Mouse (Mus musculus) midbrain, postnatal 0 days (tissue): ENCODE data around the gene Rnf39. TPM values are rescaled to one million over a fixed set of nuclear protein-coding genes. Genes with fewer than 3 reads are reported as not detected.
A peak's percentile ranks its signal among the peaks of the same experiment; 100 is the strongest.

Source experiments
- ATAC-seq: fragments of 200-750 bp; cut with Nextera tagmentation; 2 replicates; pipeline ENCODE4 v1.8.0; 2017; ENCODE audit warnings: moderate number of reproducible peaks, mild to moderate bottlenecking, moderate TSS enrichment, moderate library complexity; ENCODE audit not compliant: low FRiP score
- DNase-seq: peaks from one replicate; pipeline ENCODE4 v3.0.0-alpha.2; 2015; ENCODE audit warnings: low spot score
- H3K27ac ChIP-seq: fragments of 300-500 bp; sonication (generic); 2 replicates; pipeline ENCODE4 v1.5.1; 2014; ENCODE audit warnings: low read depth, mild to moderate bottlenecking, low read length, mixed read lengths
- H3K27me3 ChIP-seq: fragments of 300-500 bp; sonication (generic); 2 replicates; pipeline ENCODE4 v1.6.1; 2014; ENCODE audit warnings: low read length, control low read depth, mixed read lengths; ENCODE audit not compliant: insufficient read depth
- H3K36me3 ChIP-seq: fragments of 300-500 bp; sonication (generic); 2 replicates; pipeline ENCODE4 v1.6.1; 2014; ENCODE audit warnings: low read length, control low read depth, mixed read lengths; ENCODE audit not compliant: insufficient read depth
- H3K4me1 ChIP-seq: fragments of 300-500 bp; sonication (generic); 2 replicates; pipeline ENCODE4 v1.6.1; 2014; ENCODE audit warnings: mild to moderate bottlenecking, control low read depth, antibody characterized with exemption, low read length, mixed read lengths; ENCODE audit not compliant: insufficient read depth
- H3K4me2 ChIP-seq: fragments of 300-500 bp; sonication (generic); 2 replicates; pipeline ENCODE4 v1.6.1; 2014; ENCODE audit warnings: low read depth, mild to moderate bottlenecking, low read length, mixed read lengths; ENCODE audit not compliant: poor library complexity, severe bottlenecking
- H3K4me3 ChIP-seq: fragments of 300-500 bp; sonication (generic); 2 replicates; pipeline ENCODE4 v1.5.1; 2014; ENCODE audit warnings: low read depth, mild to moderate bottlenecking, low read length, moderate library complexity
- H3K9ac ChIP-seq: fragments of 300-500 bp; sonication (generic); replicated peaks from 2 replicates; pipeline ENCODE4 v1.6.1; 2014; ENCODE audit warnings: mild to moderate bottlenecking, low read length, moderate library complexity, mixed read lengths; ENCODE audit not compliant: poor library complexity, severe bottlenecking
- H3K9me3 ChIP-seq: fragments of 300-500 bp; sonication (generic); 2 replicates; pipeline ENCODE4 v1.6.1; 2016; ENCODE audit warnings: low read length, control low read depth
- CTCF ChIP-seq: IDR thresholded peaks from 2 replicates; pipeline ENCODE4 v1.5.1; 2016; ENCODE audit warnings: antibody characterized with exemption, mild to moderate bottlenecking
- WGBS: fragments of 180-500 bp; shearing (Covaris S2); extraction: QIAGEN DNeasy Blood & Tissue Kit; methylation state at CpG from one replicate; pipeline ENCODE4 v1.1.7; 2014; 5-methylcytosine and 5-hydroxymethylcytosine counted together
- polyA plus RNA-seq: library from polyadenylated mRNA; unstranded; fragments of >200 nt; fragmentation: Nextera tagmentation; extraction: Ambion mirVana; gene quantifications from 2 replicates; pipeline ENCODE4 v1.2.1, GENCODE M21; 2015
- total RNA-seq: library from RNA; depleted of rRNA; stranded (reverse); fragments of >200 nt; gene quantifications from 2 replicates; pipeline ENCODE4 v1.2.3, GENCODE M21; 2014; rRNA removed

The Rnf39 gene
- total RNA-seq (3.9 TPM in 2 replicates), polyA plus RNA-seq (2.8 and 3.3 TPM in 2 replicates)

DNA sequence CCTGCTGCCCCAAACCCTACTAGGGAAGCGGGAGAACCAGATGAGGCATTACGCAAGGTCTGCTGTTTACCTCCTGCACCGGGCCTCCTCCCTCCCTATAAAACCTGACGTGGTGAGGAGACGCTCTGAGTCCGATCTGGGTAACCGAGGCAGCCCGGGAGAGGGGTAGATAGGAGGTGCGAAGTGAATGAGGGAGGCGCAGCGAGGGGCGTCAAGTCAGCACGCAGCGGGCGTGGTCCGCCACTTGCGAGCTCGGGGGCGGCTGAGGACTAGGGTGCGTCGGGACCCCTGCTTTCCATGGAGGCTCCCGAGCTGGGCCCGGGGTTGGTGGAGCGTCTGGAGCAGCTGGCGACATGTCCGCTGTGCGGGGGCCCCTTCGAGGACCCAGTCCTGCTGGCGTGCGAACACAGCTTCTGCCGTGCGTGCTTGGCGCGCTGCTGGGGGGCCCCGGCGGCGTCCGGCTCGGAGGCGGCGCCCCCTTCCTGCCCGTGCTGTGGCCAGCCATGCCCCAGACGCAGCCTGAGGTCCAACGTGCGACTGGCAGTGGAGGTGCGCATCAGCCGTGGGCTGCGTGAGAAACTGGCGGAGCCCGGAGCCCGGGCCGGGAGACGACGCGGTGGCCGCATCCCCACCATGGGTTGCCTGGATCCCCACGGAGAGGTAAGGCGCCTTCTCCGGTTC is at the start of gene Rnf39:
Gene Rnf39 (plus strand): TSS at position 128 of the 681 bp plus-strand sequence.
- peaks cover 23% of the 10 kb centered on the region for H3K27me3 ChIP-seq
- 6% methylated on average over 48 of the region's 59 CpGs for WGBS
- no peaks in the 10 kb centered on the region for H3K36me3 ChIP-seq
- peak within 1 kb of the TSS; percentile 48; the same call in 1 of the 2 replicates for H3K9ac ChIP-seq
- no peak within 1 kb of the TSS for H3K27ac ChIP-seq
- peak within 1 kb of the TSS; percentile 67 for H3K4me2 ChIP-seq
- no peaks in the 10 kb centered on the region for H3K9me3 ChIP-seq
- DNase-seq (no peak), ATAC-seq (0 out of 2 replicates have a peak, but pooled peaks have one; percentile 2)
- H3K4me3 ChIP-seq, result peak within 1 kb of the TSS; percentile 37
- H3K4me1 ChIP-seq, result peaks cover 4% of the 10 kb centered on the region; the same call in 1 of the 2 replicates
- TF ChIP-seq CTCF, result no peak

DNA sequence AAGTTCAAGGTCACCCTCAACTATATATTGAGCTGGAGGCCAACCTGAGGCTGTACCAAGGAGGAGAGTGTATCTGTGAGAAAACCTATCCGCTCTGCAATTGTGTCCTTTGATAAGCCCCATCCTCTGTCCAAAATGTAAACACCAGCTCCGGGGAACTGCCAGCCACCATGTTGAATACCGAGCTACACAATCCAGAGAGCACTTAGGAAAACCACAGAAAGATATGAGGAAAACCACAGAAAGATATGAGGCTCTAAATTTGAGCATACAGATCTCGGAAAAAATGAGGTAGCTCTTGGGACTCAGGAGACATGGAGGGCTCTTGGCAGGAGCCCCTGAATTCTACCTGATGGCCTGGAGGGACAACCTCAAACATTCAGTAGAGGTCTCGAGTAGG is 49.3 kb upstream of the Rnf39 start:
- WGBS, result 80% methylated on average over 5 of the region's 5 CpGs
- no peak for DNase-seq
- TF ChIP-seq CTCF, result no peak

DNA sequence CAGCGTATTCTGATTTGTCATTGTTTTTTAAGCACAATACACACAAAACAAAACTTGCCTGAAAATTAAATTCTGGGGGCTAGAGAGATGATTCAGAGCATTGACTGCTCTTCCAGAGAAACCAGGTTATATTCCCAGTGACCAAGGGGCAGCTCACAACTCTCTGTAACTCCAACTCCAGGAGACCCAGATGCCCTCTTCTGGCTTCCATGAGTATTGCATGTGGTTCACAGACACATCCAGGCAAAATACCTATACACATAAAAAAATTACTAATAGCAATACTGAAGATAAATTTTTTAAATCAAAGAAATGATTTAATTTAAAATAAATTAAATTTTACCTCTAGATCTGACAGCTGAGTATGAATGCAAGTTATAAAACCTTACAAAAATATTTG is 46.1 kb upstream of the Rnf39 start:
- Histone ChIP-seq H3K4me2 (no peak overlapping the region), H3K36me3 (no peaks in the 10 kb centered on the region), H3K27me3 (no peaks in the 10 kb centered on the region), H3K27ac (no peak overlapping the region), H3K9ac (no peak overlapping the region), H3K4me3 (no peak overlapping the region), H3K4me1 (no peaks in the 10 kb centered on the region), H3K9me3 (no peaks in the 10 kb centered on the region)
- WGBS, result 81% methylated on average over 1 of the region's 1 CpGs
- no peak for ATAC-seq
- peak; percentile 72 for TF ChIP-seq CTCF
- peak; percentile 35 for DNase-seq

More for the DNA sequence above, 49.3 kb upstream of the Rnf39 start:
- H3K27ac ChIP-seq, result no peak overlapping the region
- H3K9ac ChIP-seq, result no peak overlapping the region
- H3K4me3 ChIP-seq, result no peak overlapping the region
- H3K4me1 ChIP-seq, result no peaks in the 10 kb centered on the region
- no peaks in the 10 kb centered on the region for H3K36me3 ChIP-seq
- no peak for ATAC-seq
- no peaks in the 10 kb centered on the region for H3K9me3 ChIP-seq
- H3K27me3 ChIP-seq, result no peaks in the 10 kb centered on the region
- no peak overlapping the region for H3K4me2 ChIP-seq

DNA sequence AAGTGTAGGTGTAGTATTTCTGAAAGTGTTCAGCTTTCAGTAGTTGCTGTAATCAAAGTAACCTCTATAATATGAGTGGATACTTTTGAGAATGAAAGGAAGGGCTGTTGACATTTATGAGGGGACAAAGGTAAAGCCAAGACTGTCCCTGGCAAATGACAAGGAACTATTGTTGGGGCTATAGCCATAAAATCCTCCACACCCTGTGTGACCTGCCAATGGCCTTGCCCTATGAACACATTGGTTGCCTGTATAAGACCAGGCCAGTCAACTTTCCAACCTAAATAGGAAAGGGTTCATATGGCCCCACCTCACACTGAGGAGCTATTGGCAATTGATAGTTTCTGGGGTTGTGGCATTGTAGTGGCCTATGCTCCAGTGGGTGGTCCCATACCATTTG is 45.7 kb upstream of the Rnf39 start:
- no peak for DNase-seq
- no peak overlapping the region for H3K27ac ChIP-seq

DNA sequence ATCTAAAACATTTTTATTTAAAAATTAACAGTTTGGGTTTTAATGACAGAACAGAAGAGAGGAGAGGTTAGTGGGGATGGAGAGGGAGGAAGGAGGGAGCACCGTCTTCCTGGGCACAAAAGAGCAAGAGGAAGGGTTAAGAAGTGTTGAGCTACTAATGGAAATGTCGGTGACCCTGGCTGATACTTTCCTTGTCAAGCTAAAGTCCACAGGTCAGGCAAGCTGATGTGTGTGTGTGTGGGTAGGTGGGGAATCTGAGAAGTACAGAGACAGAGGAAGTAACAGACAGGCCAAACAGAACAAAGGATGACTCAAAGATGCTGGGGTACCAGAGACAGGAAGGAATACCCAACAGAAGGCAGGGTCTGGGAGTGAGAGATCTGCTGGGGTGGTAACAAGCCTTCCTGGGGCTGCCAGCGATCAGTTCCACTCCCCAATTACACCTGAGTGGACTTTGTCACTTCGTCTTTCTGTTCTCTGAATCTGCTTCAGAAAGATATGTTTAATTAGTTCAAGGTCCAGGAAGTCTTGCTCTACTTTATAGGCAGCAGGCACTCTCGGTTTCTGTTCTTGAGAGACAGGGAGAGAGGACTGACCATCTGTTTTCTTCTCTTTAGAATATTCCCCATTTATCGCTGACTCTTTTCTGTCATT is 45.0 kb upstream of the Rnf39 start, which contains the start of gene Trim31:
Gene Trim31 (plus strand): TSS at position 567 of the 654 bp plus-strand sequence.
- ATAC-seq, result no peak

More for the DNA sequence above, 45.7 kb upstream of the Rnf39 start:
- Histone ChIP-seq H3K4me3 (no peak overlapping the region), H3K36me3 (no peaks in the 10 kb centered on the region), H3K4me1 (no peaks in the 10 kb centered on the region), H3K9ac (no peak overlapping the region), H3K9me3 (no peaks in the 10 kb centered on the region), H3K4me2 (no peak overlapping the region), H3K27me3 (no peaks in the 10 kb centered on the region)
- TF ChIP-seq CTCF, result no peak
- ATAC-seq, result no peak

DNA sequence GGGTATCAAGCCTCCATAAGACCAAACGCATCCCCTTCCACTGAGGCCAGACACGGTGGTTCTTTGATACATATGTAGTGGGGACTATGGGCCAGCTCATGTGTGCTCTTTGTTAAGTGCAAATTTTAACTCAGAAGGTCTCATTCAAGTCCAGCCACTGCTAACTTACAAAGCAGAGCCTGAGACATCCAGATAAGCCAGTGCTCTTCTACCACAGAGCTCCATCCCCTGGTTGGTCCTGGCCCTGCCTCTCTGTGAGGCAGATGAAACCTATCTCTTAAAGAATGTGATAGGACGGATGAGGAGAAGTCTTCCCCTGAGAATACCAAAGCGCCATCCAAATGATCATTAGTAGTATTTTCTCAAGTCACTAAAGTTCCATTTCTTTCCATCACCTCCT is 43.3 kb upstream of the Rnf39 start:
- no peak for TF ChIP-seq CTCF

More for the DNA sequence above, 45.0 kb upstream of the Rnf39 start, which contains the start of gene Trim31:
- Histone ChIP-seq H3K27me3 (no peaks in the 10 kb centered on the region), H3K4me3 (no peak within 1 kb of the TSS), H3K4me1 (no peaks in the 10 kb centered on the region), H3K36me3 (no peaks in the 10 kb centered on the region), H3K27ac (no peak within 1 kb of the TSS), H3K9ac (no peak within 1 kb of the TSS), H3K9me3 (no peaks in the 10 kb centered on the region), H3K4me2 (no peak within 1 kb of the TSS)
- no peak for DNase-seq
- TF ChIP-seq CTCF, result no peak
- WGBS, result 74% methylated on average over 6 of the region's 6 CpGs

More for the DNA sequence above, 43.3 kb upstream of the Rnf39 start:
- WGBS, result 79% methylated on average over 4 of the region's 4 CpGs
- DNase-seq (no peak), ATAC-seq (no peak)
- no peak overlapping the region for H3K27ac ChIP-seq
- H3K4me2 ChIP-seq, result no peak overlapping the region
- H3K4me3 ChIP-seq, result no peak overlapping the region
- H3K27me3 ChIP-seq, result no peaks in the 10 kb centered on the region
- H3K4me1 ChIP-seq, result no peaks in the 10 kb centered on the region
- H3K36me3 ChIP-seq, result no peaks in the 10 kb centered on the region
- no peaks in the 10 kb centered on the region for H3K9me3 ChIP-seq
- H3K9ac ChIP-seq, result no peak overlapping the region
